Mouse (Mus musculus) mouse trophoblast stem cell (cell line): ENCODE data around the gene Lhpp.

Experiments used
- in situ Hi-C, 2 experiments: fragments of 300-500 bp; cut with MseI, MboI; formaldehyde crosslinking; loops; 2 replicates in 1 of 2; 3 replicates in 1 of 2; pipeline ENCODE4 v1.15.1; 2025

Lhpp gene

GRCm38 (mm10) chr7:132610468-132611318, at the start of gene Lhpp:
Gene Lhpp, plus strand, starts transcription at chr7:132610638.
- in situ Hi-C loops: no loop called here

DNA sequence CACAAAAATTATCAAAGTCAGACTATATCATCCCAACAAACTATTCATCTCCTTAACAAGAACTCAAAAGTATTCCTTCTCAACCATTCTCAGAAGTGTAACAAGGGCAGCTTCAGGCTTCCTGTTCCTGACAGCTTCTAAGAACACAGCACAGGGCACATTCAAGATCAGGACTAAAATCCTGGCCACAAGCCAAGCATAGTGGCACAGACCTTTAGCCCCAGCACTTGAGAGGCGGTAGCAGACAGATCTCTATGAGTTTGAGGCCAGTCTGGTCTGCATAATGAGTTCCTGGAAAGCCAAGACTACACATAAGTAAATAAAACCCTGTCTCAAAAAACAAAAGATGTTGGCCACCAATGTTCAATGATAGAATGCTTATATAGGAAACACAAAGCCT, 44.6 kb upstream of the Lhpp start:
- in situ Hi-C loops: no loop called here

GRCm38 (mm10) chr7:132568817-132569216, 41.6 kb upstream of the Lhpp start:
- in situ Hi-C loops: no loop called here

GRCm38 (mm10) chr7:132570071-132570470, 40.4 kb upstream of the Lhpp start:
- in situ Hi-C loops: no loop called here

DNA sequence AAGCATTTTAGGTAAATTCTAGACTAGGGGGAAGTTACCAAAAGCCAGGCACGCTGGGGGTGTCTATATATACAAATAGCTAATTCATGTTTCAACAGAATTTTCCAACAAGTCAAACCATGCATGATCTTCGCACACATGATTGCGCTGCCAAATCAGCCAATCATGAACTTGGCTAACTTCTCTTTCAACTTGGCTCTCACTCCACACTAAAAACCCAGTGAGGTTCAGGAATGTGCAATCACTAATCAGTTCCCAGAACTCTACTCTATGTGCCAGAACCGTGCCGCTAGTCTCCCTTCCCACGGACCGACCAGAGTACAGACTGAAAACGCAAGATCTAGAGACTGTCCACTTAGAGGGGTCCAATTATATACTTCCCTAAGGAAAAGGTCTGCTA, 39.0 kb upstream of the Lhpp start:
- in situ Hi-C loops: no loop called here

- in situ Hi-C loops: no loop called here
These were observed 37.7 kb upstream of the Lhpp start for GRCm38 (mm10) chr7:132572738-132573137.

DNA sequence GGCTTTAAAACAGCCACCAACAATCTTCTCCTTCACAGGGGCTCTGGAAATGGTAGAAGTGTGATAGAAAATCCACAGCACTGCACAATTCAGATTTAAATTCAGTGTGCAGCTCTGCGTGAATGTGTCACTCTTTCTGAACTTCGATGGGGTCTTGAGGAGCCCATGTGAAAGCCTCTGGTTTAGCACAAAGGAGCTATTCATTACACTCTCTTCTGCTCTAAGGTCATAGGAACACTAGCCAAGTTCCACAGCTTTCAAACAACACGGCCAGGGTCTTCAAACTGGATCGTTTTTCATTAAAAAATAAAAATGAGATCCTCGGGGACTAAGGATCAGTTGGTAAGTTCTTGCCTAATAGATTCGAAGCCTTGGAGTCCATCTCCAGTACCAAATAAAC, 37.2 kb upstream of the Lhpp start:
- in situ Hi-C loops: no loop called here

GRCm38 (mm10) chr7:132574646-132575045, 35.8 kb upstream of the Lhpp start:
- in situ Hi-C loops: no loop called here

- in situ Hi-C loops: no loop called here
These were observed 34.8 kb upstream of the Lhpp start for GRCm38 (mm10) chr7:132575623-132576022.

GRCm38 (mm10) chr7:132576116-132576650, 34.3 kb upstream of the Lhpp start, which contains the start of gene Oat:
Gene Oat, minus strand, starts transcription at chr7:132576398.
- in situ Hi-C loops: no loop called here

DNA sequence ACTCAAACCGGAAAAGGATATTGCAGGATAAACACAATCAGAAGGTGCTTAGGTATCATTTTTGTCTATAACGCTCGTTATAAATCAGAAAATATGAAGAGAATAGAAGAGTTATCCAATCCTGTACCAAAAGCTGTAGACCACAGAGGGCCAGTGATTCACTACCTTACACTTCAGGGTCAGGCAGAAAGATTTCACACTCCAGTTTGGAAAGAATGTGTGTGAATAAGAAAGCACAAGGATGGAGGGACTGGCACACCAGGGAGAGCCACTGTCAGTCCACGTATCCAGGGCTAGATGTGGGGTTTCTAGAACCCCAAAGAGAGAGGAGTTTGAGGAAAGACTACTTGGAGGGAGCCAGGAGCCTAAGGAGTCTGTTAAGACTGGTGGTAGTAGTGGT, 33.5 kb upstream of the Lhpp start:
- in situ Hi-C loops: no loop called here

- in situ Hi-C loops: no loop called here
These were observed 29.9 kb upstream of the Lhpp start for GRCm38 (mm10) chr7:132580511-132580910.

DNA sequence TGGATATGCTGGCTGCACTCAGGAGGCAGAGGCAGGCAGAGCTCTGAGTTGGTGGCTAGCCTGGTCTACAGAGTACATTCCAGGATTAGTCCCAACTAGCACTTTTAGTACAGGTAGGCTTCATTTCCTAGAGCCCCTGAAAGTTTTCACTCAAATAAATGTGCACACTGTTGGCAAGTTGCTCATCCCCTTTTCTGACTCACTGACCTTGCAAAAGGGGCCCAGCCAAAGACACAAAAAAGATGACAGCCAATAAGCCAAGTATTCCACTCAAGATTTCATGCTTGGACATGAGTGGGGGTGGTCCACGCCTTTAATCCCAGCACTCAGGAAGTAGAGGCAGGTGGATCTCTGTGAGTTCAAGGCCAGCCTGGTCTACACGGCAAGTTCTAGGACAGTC, 29.0 kb upstream of the Lhpp start:
- in situ Hi-C loops: no loop called here

DNA sequence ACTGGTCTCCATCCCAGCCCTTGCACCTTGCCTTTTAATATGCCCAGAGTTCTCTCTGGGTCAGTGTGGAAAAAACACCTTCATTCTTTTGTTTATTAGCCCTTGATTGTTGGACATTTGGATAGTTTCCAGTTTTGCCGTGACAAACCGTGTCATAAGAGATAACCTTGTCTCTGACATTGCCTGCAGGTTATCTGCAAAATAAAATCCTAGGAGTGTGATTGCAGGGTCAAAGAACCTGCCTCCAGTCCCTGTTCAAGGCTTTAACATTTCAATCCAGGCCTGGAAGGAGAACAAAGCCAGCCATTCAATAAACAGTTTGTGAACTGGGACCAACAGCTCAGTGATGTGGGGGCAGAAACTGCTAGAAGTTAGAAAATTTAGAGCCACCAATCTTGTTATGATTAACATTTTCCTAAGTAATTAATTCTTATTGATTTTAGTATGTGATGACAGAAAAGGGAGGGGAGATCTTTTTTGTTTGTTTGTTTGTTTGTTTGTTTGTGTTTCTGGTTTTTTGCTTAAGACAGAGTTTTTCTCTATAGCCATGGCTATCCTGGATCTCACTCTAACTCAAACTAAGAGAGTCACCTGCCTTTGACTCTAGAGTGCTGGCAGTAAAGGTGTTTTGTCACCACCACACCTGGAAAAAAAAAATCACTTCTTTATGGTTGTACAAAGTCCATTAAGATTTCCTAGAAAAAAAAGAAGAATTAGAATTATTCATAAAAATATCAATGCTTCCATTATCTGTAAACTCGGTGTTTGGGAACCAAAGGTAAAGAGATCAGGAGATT, 24.5 kb upstream of the Lhpp start:
- in situ Hi-C loops: no loop called here

DNA sequence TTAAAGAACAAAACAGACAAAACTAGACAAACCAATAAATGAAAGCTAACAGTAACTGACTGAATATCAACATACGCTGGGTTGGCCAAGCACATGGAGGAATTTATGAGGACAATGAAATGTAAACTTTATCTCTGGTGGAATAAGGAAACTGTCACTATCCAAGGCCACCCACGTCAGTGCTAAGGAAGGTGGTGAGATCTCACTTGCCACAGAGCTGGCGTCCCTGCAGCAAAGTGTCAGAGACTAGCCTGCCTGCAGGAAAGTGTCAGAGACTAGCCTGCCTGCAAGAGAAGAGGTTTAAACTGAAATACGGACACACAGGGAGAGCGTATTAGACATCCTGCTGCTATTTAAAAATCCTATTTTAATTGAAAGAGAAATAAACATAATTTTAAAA, 23.3 kb upstream of the Lhpp start:
- in situ Hi-C loops: no loop called here

- in situ Hi-C loops: no loop called here
These were observed 20.8 kb upstream of the Lhpp start for GRCm38 (mm10) chr7:132589610-132590009.

DNA sequence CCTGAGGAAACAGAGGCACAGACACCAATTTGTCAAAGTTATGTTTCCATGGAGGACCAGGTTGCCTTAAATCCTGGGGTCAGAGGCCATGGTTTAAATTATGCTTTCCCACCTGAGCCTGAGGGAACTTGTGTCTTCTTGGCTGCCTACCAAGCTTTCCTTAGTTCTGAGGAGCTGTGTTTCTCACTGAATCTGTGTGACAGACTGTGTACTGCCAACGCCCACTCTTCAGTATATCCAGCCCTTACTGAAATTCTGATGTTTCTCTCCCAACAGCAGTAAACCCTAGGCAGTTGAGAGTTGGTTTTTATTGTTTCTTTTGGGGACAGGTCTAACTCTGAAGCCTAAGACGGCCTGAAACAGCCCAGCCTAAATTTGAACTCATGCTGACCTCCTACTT, 16.7 kb upstream of the Lhpp start:
- in situ Hi-C loops: no loop called here

DNA sequence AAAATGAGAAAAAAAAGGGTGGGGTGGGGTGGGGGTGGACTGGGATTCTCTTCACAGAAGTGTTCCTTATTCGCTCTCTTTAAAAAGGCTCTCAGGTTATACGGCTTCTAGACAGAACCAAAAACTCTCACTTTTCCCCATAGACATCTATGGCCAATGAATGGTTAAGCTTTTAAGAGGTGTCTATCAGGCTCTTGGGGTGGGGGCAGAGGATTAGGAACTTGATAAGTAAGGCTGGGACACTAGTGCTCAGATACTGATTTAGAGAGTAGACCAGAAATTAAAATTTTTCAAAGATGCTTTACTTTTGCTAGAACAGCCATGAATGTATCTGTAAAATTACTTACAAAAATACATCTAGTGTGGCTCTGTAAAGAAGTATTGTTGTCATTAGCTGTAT, 16.1 kb upstream of the Lhpp start:
- in situ Hi-C loops: no loop called here

- in situ Hi-C loops: no loop called here
These were observed 14.7 kb upstream of the Lhpp start for GRCm38 (mm10) chr7:132595787-132596186.

GRCm38 (mm10) chr7:132596557-132597250, 13.7 kb upstream of the Lhpp start:
- in situ Hi-C loops: no loop called here

GRCm38 (mm10) chr7:132597251-132598041, 13.0 kb upstream of the Lhpp start:
- in situ Hi-C loops: no loop called here
